Mouse (Mus musculus): ENCODE results near the gene Trak1. TPM values are rescaled to one million over a fixed set of nuclear protein-coding genes. Genes with fewer than 3 reads are reported as not detected.
"Not testable (repeated sequence)": the region's sequence is repeated elsewhere in the genome, so short reads cannot be mapped to it uniquely, and the experiment has no call there.

Trak1 gene
- polyA plus RNA-seq, 1 experiment from 2014 or later: 20.8 TPM

DNA sequence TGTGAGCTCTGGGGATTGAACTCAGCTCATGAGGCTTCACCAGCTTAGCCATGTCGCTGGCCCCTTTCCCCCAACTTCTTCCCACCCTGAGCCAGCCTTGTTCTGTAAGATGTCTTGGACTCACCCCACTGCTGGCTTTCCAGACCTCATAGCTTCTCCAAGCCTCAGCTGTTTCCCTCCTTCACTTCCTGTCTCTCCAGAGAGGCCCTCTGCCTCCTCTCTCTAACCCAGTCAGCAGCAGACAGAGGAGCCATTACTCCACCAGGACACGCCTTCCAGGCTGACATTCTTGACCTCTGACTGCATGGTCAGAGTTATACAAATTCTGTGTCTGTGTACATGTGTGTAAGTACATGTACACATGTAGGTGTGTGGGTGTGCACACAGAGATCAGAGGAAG, 23.1 kb downstream of the Trak1 start:
- Histone ChIP-seq H3K9ac (no peak overlapping the region), H3K36me3 (ENCODE audit: insufficient read depth) (0 out of 2 replicates have a peak, but pooled peaks cover 7% of the 10 kb centered on the region), H3K27me3 (ENCODE audit: insufficient read depth, low read length) (no peaks in the 10 kb centered on the region), H3K4me3 (ENCODE audit: low read depth, low read length) (no peak overlapping the region), H3K4me2 (no peak overlapping the region), H3K9me3 (ENCODE audit: low read depth, low read length) (no peaks in the 10 kb centered on the region), H3K4me1 (ENCODE audit: insufficient read depth) (peaks cover 8% of the 10 kb centered on the region; the same call in 1 of the 2 replicates), H3K27ac (ENCODE audit: low read depth) (no peak overlapping the region)
- WGBS: 57% methylated on average over 2 of the region's 2 CpGs
- ATAC-seq (ENCODE audit: insufficient read depth): no peak
- TF ChIP-seq CTCF (IDR thresholded peaks at IDR 0.05; ENCODE audit: low read depth): no peak
- no peak for DNase-seq

DNA sequence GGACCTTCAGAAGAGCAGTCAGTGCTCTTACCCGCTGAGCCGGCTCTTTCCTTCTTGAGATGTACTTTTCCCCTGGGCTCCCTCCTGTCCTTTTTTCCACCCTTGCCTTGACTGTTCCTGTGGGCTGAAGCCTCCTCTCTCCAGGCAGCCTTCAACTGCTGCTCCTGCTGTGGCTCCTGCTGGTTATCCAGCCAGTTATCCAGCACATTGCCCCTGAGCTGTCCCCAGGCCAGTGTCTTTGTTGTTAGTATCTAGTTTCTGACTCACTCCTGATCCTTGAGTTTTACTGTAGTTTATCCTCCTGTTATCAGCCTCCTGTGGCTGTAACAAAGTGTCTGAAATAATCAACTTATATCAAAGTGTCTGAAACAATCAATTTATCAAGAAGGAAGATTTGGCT, 23.8 kb downstream of the Trak1 start:
- 89% methylated on average over 2 of the region's 2 CpGs for WGBS
- Histone ChIP-seq H3K36me3 (ENCODE audit: insufficient read depth) (0 out of 2 replicates have a peak, but pooled peaks cover 7% of the 10 kb centered on the region), H3K27ac (ENCODE audit: low read depth) (no peak overlapping the region), H3K4me3 (ENCODE audit: low read depth, low read length) (no peak overlapping the region), H3K9ac (no peak overlapping the region), H3K9me3 (ENCODE audit: low read depth, low read length) (no peaks in the 10 kb centered on the region), H3K4me2 (no peak overlapping the region), H3K27me3 (ENCODE audit: insufficient read depth, low read length) (no peaks in the 10 kb centered on the region), H3K4me1 (ENCODE audit: insufficient read depth) (peaks cover 8% of the 10 kb centered on the region; the same call in 1 of the 2 replicates)
- TF ChIP-seq CTCF (IDR thresholded peaks at IDR 0.05; ENCODE audit: low read depth): no peak
- DNase-seq (no peak), ATAC-seq (ENCODE audit: insufficient read depth) (no peak)

DNA sequence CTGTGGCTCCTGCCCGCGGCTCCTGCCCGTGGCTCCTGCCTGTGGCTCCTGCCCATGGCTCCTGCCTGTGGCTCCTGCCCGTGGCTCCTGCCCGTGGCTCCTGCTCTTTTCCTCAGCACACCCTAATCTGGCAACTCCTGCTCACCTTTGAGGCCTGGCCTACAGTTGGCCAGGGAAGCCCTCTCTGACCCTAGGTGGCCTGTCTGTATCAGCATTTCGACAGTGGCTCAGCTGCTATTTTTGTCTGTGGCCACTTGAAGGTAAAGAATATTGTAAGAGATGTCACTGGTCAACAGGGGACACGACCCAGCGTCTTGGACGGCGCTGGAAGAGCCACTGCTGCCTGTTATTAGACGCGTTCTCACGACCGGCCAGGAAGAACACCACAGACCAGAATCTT, 24.7 kb downstream of the Trak1 start:
- Histone ChIP-seq H3K4me2 (no peak overlapping the region), H3K9me3 (ENCODE audit: low read depth, low read length) (no peaks in the 10 kb centered on the region), H3K27ac (ENCODE audit: low read depth) (no peak overlapping the region), H3K4me3 (ENCODE audit: low read depth, low read length) (no peak overlapping the region), H3K36me3 (ENCODE audit: insufficient read depth) (0 out of 2 replicates have a peak, but pooled peaks cover 7% of the 10 kb centered on the region), H3K9ac (no peak overlapping the region), H3K27me3 (ENCODE audit: insufficient read depth, low read length) (no peaks in the 10 kb centered on the region), H3K4me1 (ENCODE audit: insufficient read depth) (peaks cover 4% of the 10 kb centered on the region; the same call in 1 of the 2 replicates)
- TF ChIP-seq CTCF (IDR thresholded peaks at IDR 0.05; ENCODE audit: low read depth): no peak
- WGBS: 91% methylated on average over 14 of the region's 14 CpGs
- DNase-seq (no peak), ATAC-seq (ENCODE audit: insufficient read depth) (no peak)

DNA sequence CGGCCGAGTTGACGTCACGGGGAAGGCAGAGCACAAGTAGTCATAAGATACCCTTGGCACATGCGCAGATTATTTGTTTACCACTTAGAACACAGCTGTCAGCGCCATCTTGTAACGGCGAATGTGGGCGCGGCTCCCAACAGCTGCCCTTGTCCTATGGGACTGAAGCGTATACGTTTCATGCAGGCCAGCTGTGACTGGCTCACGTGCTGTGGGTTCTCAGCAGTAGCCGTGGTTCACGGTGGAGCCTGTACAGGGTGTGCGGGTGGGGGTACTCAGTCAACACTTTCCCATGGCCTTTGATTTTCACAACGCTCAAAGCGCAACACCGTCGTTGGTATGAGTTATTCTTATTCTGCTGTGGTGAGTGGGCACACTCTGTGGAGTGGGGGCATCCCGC, 31.0 kb downstream of the Trak1 start:
- H3K27me3 ChIP-seq (ENCODE audit: insufficient read depth, low read length); H3K4me2 ChIP-seq; DNase-seq; H3K9ac ChIP-seq; H3K9me3 ChIP-seq (ENCODE audit: low read depth, low read length); ATAC-seq (ENCODE audit: insufficient read depth); H3K4me3 ChIP-seq (ENCODE audit: low read depth, low read length); H3K36me3 ChIP-seq (ENCODE audit: insufficient read depth): not testable (repeated sequence)
- Histone ChIP-seq H3K27ac (ENCODE audit: low read depth) (peak overlapping the region; percentile 76; the same call in 1 of the 2 replicates), H3K4me1 (ENCODE audit: insufficient read depth) (peaks cover 13% of the 10 kb centered on the region)
- WGBS: 92% methylated on average over 16 of the region's 21 CpGs

DNA sequence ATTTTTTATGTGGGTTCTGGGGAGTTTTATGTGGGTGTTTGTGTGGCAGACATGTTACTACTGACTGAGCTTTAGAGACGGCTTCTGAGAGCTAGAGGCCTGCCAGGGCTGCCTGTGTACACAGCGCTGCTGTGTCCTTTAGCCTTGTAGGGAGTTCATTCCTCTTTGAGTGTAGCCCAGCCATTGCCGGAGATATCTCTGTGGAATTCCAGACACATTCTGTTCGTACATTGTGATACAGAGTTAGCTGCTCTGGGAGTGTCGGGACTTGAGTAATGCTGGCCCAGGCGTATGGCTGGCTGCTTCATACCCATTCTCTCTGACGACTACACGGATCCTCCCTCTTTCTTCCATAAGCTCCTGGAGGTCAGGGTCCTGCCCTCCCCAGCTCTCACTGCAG, 31.9 kb downstream of the Trak1 start:
- no peak overlapping the region for H3K4me3 ChIP-seq (ENCODE audit: low read depth, low read length)
- WGBS: 51% methylated on average over 8 of the region's 8 CpGs
- H3K27ac ChIP-seq (ENCODE audit: low read depth): peak overlapping the region; percentile 76; the same call in 1 of the 2 replicates
- peaks cover 21% of the 10 kb centered on the region for H3K4me1 ChIP-seq (ENCODE audit: insufficient read depth)
- H3K9me3 ChIP-seq (ENCODE audit: low read depth, low read length): no peaks in the 10 kb centered on the region
- H3K36me3 ChIP-seq (ENCODE audit: insufficient read depth): 0 out of 2 replicates have a peak, but pooled peaks cover 4% of the 10 kb centered on the region
- TF ChIP-seq CTCF (IDR thresholded peaks at IDR 0.05; ENCODE audit: low read depth): no peak
- H3K9ac ChIP-seq: no peak overlapping the region; the same call in 1 of the 2 replicates
- ATAC-seq (ENCODE audit: insufficient read depth) (no peak), DNase-seq (no peak)
- H3K4me2 ChIP-seq: no peak overlapping the region
- H3K27me3 ChIP-seq (ENCODE audit: insufficient read depth, low read length): no peaks in the 10 kb centered on the region

DNA sequence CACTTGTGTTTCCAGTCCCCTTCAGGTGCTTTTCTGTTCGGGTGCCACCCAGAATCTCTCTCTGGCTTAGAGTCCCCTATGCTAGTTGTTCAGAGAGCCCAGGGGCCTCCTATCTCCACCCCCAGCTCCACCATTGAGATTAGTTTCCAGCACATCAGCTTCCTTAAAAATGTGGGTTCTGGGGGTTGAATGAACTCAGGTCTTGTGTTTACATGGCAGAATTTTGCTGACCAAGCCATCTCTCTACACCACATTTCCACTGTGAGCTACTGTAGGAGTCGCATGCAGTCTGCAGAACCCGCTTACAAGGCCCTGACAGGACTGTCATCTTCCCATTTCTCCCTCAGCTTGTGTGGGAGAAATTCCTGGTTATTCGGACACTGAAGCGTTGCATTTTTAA, 32.8 kb downstream of the Trak1 start:
- Histone ChIP-seq H3K4me1 (ENCODE audit: insufficient read depth) (peaks cover 28% of the 10 kb centered on the region), H3K27me3 (ENCODE audit: insufficient read depth, low read length) (no peaks in the 10 kb centered on the region), H3K9me3 (ENCODE audit: low read depth, low read length) (no peaks in the 10 kb centered on the region), H3K4me3 (ENCODE audit: low read depth, low read length) (no peak overlapping the region), H3K27ac (ENCODE audit: low read depth) (no peak overlapping the region), H3K36me3 (ENCODE audit: insufficient read depth) (0 out of 2 replicates have a peak, but pooled peaks cover 4% of the 10 kb centered on the region), H3K9ac (no peak overlapping the region), H3K4me2 (no peak overlapping the region)
- no peak for DNase-seq
- no peak for ATAC-seq (ENCODE audit: insufficient read depth)
- WGBS: 86% methylated on average over 5 of the region's 5 CpGs
- no peak for TF ChIP-seq CTCF (IDR thresholded peaks at IDR 0.05; ENCODE audit: low read depth)

DNA sequence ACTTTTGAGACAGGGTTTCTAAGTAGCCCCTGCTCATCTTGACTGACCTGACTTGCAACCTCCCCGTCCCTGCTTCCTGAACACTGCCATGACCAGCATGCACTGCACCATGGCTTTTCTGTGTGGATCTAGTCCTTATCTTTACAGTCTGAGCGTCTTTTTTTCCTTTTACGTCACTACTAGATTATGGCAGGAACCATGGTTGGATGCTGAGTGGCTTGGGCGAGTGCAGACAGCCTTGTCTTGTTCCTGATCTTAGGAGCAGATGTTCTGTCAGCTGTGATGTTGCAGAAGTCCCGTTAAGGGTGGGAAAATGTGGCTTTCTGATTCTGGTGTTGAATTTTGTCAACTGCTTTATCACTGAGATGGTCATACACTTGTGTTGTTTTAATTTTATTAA, 34.1 kb downstream of the Trak1 start:
- H3K4me2 ChIP-seq: no peak overlapping the region
- peak; percentile 47 for DNase-seq
- H3K36me3 ChIP-seq (ENCODE audit: insufficient read depth): 0 out of 2 replicates have a peak, but pooled peaks cover 4% of the 10 kb centered on the region
- H3K9me3 ChIP-seq (ENCODE audit: low read depth, low read length): no peaks in the 10 kb centered on the region
- TF ChIP-seq CTCF (IDR thresholded peaks at IDR 0.05; ENCODE audit: low read depth): no peak
- H3K4me3 ChIP-seq (ENCODE audit: low read depth, low read length): no peak overlapping the region
- no peak for ATAC-seq (ENCODE audit: insufficient read depth)
- peaks cover 38% of the 10 kb centered on the region for H3K4me1 ChIP-seq (ENCODE audit: insufficient read depth)
- peak overlapping the region; percentile 88 for H3K27ac ChIP-seq (ENCODE audit: low read depth)
- H3K9ac ChIP-seq: no peak overlapping the region
- H3K27me3 ChIP-seq (ENCODE audit: insufficient read depth, low read length): no peaks in the 10 kb centered on the region
- 15% methylated on average over 5 of the region's 5 CpGs for WGBS

Data from lung, embryonic 14.5 days (tissue).